Mouse (Mus musculus) intestine, embryonic 16.5 days (tissue): ENCODE data around the gene Esp1. TPM values are rescaled to one million over a fixed set of nuclear protein-coding genes. Genes with fewer than 3 reads are reported as not detected.
"Not testable (repeated sequence)": the region's sequence is repeated elsewhere in the genome, so short reads cannot be mapped to it uniquely, and the experiment has no call there.

Source experiments
- ATAC-seq: fragments of 200-750 bp; cut with Nextera tagmentation; 2 replicates; pipeline ENCODE4 v1.8.0; 2017; ENCODE audit warnings: moderate TSS enrichment, moderate library complexity
- H3K27ac ChIP-seq: fragments of 300-500 bp; sonication (generic); 2 replicates; pipeline ENCODE4 v1.5.1; 2014; ENCODE audit warnings: mild to moderate bottlenecking, low read length
- H3K27me3 ChIP-seq: fragments of 300-500 bp; sonication (generic); replicated peaks from 2 replicates; pipeline ENCODE4 v1.6.1; 2014; ENCODE audit warnings: low read length, control low read depth, mixed read lengths; ENCODE audit not compliant: control insufficient read depth, insufficient read depth
- H3K36me3 ChIP-seq: fragments of 300-500 bp; sonication (generic); 2 replicates; pipeline ENCODE4 v1.6.1; 2014; ENCODE audit warnings: low read length, control low read depth; ENCODE audit not compliant: control insufficient read depth, insufficient read depth
- H3K4me1 ChIP-seq: fragments of 300-500 bp; sonication (generic); 2 replicates; pipeline ENCODE4 v1.6.1; 2014; ENCODE audit warnings: low read length, control low read depth, mixed read lengths; ENCODE audit not compliant: control insufficient read depth, insufficient read depth
- H3K4me2 ChIP-seq: fragments of 300-500 bp; sonication (generic); 2 replicates; pipeline ENCODE4 v1.6.1; 2014; ENCODE audit warnings: low read depth, low read length, control low read depth
- H3K4me3 ChIP-seq: fragments of 300-500 bp; sonication (generic); 2 replicates; pipeline ENCODE4 v1.5.1; 2014; ENCODE audit warnings: mild to moderate bottlenecking, low read length
- H3K9ac ChIP-seq: fragments of 300-500 bp; sonication (generic); 2 replicates; pipeline ENCODE4 v1.6.1; 2014; ENCODE audit warnings: low read depth, low read length
- H3K9me3 ChIP-seq: fragments of 300-500 bp; sonication (generic); 2 replicates; pipeline ENCODE4 v1.6.1; 2016; ENCODE audit warnings: low read length, control low read depth; ENCODE audit not compliant: control insufficient read depth
- whole genome bisulfite sequencing: fragments of 180-500 bp; shearing (Covaris S2); extraction: QIAGEN DNeasy Blood & Tissue Kit; methylation state at CpG from one replicate; pipeline ENCODE4 v1.1.7; 2014; 5-methylcytosine and 5-hydroxymethylcytosine counted together
- polyA plus RNA-seq: library from polyadenylated mRNA; unstranded; fragments of >200 nt; fragmentation: Nextera tagmentation; extraction: Ambion mirVana; gene quantifications from 2 replicates; pipeline ENCODE4 v1.2.1, GENCODE M21; 2015

Esp1 gene
- polyA plus RNA-seq, result not detected in 2 replicates

DNA sequence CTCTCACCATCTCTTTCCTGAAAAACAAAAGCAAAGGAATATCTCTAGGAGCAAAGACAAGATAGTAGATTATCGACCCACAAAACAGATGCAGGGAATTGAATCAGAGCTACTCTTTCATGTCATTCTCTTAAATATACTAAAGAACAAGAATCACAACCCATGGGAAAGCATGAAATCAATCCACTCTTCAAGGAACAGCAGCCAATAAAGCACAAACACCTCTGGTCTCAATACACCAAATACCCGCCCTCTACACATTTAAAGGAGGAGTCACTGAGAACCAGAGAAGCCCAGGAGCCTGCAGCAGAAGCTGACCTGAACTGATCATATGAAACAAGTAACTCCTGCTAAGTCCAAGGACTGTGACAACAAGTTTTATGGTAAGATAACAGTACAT lies at the start of gene Esp1:
Esp1 (plus strand) TSS at position 301 of the 400 bp plus-strand sequence.
- H3K9ac ChIP-seq, result no peak within 1 kb of the TSS
- no peak for ATAC-seq
- no peak within 1 kb of the TSS for H3K4me2 ChIP-seq
- no peak within 1 kb of the TSS for H3K27ac ChIP-seq
- no peaks in the 10 kb centered on the region for H3K27me3 ChIP-seq
- WGBS, result 87% methylated on average over 2 of the region's 2 CpGs
- H3K9me3 ChIP-seq, result no peaks in the 10 kb centered on the region
- no peaks in the 10 kb centered on the region for H3K36me3 ChIP-seq
- H3K4me3 ChIP-seq, result no peak within 1 kb of the TSS
- H3K4me1 ChIP-seq, result no peaks in the 10 kb centered on the region

DNA sequence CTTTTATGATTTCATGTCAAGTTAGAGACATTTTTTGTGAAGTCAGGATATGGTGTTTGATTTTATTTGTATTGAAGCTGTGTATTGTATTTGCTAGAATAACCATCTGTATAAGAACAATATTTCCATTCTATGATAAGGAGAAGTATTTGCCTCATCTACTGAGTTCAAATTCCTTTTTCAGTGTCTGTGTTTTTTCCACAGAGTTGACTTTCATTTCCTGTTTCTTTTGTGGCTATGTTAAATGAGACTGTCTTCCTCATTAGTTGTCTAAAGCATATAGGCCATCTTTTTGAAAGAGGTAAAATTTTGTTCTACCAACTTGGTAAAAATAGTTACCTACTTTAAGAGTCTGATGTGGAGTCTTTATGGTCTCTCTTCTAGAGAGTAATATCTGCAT lies 10.6 kb upstream of the Esp1 start:
- H3K9me3 ChIP-seq, result no peaks in the 10 kb centered on the region
- no peak overlapping the region for H3K27ac ChIP-seq
- H3K4me1 ChIP-seq, result no peaks in the 10 kb centered on the region
- no peak overlapping the region for H3K4me3 ChIP-seq
- no peak overlapping the region for H3K4me2 ChIP-seq
- no peak overlapping the region for H3K9ac ChIP-seq
- no peak for ATAC-seq
- no peaks in the 10 kb centered on the region for H3K27me3 ChIP-seq
- no peaks in the 10 kb centered on the region for H3K36me3 ChIP-seq

DNA sequence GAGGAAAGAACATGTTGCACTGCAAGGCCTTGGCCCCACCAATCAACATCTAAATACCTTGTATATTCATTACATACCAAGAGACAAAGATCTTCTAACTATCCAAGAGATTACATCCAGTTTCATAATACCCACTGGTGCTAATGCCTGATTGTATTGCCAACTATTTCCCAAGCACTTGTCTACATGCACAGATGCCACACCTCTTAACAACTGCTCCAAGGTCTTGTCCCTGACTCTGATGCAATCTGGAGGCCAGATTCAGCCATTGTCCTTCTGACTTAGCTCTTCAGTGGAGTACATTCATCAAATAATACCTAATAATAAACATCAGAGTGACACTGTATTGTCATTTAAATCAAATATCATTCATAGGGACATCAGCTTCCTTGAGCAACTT lies 9.9 kb upstream of the Esp1 start:
- not testable (repeated sequence) for H3K4me2 ChIP-seq, H3K4me3 ChIP-seq, H3K9me3 ChIP-seq, H3K9ac ChIP-seq, H3K4me1 ChIP-seq, ATAC-seq, H3K27me3 ChIP-seq, H3K36me3 ChIP-seq, H3K27ac ChIP-seq

DNA sequence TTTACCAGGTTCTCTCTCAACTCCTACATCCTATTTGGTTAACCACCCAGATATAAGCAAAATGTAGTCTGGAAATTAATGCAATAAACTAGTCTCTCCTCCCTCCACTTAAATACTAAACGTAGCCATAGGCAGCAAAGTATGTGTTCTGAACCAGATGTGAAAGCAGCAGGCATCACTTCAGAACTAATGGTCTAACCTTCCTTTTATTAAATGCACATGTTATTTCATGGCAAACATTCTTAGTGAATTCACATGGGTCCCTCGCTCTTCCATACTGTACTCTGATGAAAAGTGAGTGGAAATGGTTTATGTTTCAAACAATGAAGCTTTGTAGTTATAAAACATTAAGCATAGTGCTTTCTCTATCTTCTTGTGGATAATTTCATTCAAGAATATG lies 4.4 kb downstream of the Esp1 start:
- Histone ChIP-seq H3K36me3 (no peaks in the 10 kb centered on the region), H3K4me1 (no peaks in the 10 kb centered on the region), H3K4me2 (no peak overlapping the region), H3K9me3 (no peaks in the 10 kb centered on the region), H3K27ac (no peak overlapping the region), H3K4me3 (no peak overlapping the region), H3K9ac (no peak overlapping the region), H3K27me3 (no peaks in the 10 kb centered on the region)
- ATAC-seq, result no peak
- WGBS, result 73% methylated on average over 2 of the region's 2 CpGs

DNA sequence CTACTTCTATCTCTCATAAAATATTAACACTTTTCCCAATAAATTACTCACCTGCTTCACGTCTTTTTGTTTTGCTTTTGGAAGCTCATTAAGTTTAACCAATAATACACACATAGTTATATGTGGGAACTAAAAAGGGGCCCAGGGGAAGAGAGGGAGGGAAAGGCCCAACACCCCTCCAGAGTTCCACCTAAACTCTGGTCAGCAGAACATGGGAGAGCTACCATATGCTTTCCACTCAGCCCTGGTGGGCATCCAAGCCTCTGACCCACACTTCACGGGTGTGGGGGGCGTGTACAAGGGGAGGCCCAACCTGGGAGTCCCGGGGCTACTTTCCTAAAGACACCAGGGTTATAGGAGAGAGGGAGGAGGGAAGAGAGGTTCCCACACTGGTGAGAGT lies 4.8 kb downstream of the Esp1 start:
- Histone ChIP-seq H3K27me3 (no peaks in the 10 kb centered on the region), H3K4me1 (no peaks in the 10 kb centered on the region), H3K36me3 (no peaks in the 10 kb centered on the region), H3K4me2 (no peak overlapping the region), H3K27ac (no peak overlapping the region), H3K4me3 (no peak overlapping the region), H3K9ac (no peak overlapping the region), H3K9me3 (no peaks in the 10 kb centered on the region)
- WGBS, result 52% methylated on average over 4 of the region's 4 CpGs
- ATAC-seq, result no peak

DNA sequence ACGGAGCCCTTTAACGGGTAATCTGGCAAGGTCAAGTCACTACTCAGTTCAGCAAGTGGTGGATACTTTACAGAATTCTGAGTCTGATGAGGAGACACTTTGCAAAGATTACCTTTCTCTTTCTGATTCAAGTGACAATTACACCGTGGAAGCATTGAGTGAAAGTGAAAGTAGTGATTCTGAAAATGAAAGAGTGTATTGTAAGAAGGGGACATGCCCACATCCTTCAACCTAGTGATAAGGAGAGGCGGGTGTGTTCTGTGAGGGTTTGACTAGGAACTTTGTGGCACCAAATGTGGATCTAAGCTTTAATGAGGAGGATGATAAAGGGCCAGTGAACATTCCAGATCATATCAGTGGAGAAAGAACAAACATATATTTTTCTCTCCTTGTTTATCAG lies 36.7 kb downstream of the Esp1 start:
- Histone ChIP-seq H3K4me3 (no peak overlapping the region), H3K9me3 (no peaks in the 10 kb centered on the region), H3K9ac (no peak overlapping the region), H3K27me3 (no peaks in the 10 kb centered on the region), H3K27ac (no peak overlapping the region), H3K36me3 (no peaks in the 10 kb centered on the region), H3K4me2 (no peak overlapping the region), H3K4me1 (no peaks in the 10 kb centered on the region)
- WGBS, result 74% methylated on average over 4 of the region's 4 CpGs
- ATAC-seq, result no peak

DNA sequence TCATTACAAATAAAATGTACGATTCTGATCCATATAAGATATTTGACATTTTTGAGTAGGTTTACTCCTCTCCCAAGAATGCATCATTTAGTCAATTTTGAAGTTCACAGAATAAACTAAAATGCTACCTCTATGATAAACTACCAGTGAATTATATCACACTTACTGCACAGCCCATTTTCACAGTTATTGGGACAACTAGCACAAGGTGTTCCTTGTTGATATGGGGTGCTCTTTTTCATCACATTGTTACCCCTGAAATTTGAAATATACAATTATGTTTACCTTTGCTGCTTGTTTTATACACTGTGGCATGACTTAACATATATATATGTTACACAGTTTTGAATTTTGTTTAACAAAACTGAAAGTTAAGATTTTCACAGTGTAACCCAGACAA lies 40.2 kb downstream of the Esp1 start:
- ATAC-seq, result no peak
- no peak overlapping the region for H3K4me2 ChIP-seq
- WGBS, result 72% methylated on average over 1 of the region's 1 CpGs
- no peak overlapping the region for H3K27ac ChIP-seq
- no peaks in the 10 kb centered on the region for H3K9me3 ChIP-seq
- H3K4me1 ChIP-seq, result no peaks in the 10 kb centered on the region
- H3K36me3 ChIP-seq, result no peaks in the 10 kb centered on the region
- H3K4me3 ChIP-seq, result no peak overlapping the region
- H3K9ac ChIP-seq, result no peak overlapping the region
- H3K27me3 ChIP-seq, result no peaks in the 10 kb centered on the region

Other genes starting within 250 kb of the Esp1 start
- gene Esp8, start 207.1 kb upstream of the Esp1 start, polyA plus RNA-seq, result not detected in 2 replicates
- gene Esp6, start 165.6 kb upstream of the Esp1 start, polyA plus RNA-seq, result not detected in 2 replicates
- gene Esp4, start 128.5 kb upstream of the Esp1 start, polyA plus RNA-seq, result not detected in 2 replicates
- not detected in 2 replicates for gene Esp3, start 95.0 kb upstream of the Esp1 start, polyA plus RNA-seq
- 0.10 TPM in 1 of 2 replicates, not detected in the other for gene Crisp2, start 79.9 kb downstream of the Esp1 start, polyA plus RNA-seq
- 1.9 and 4.3 TPM in 2 replicates for gene Rhag, start 84.0 kb downstream of the Esp1 start, polyA plus RNA-seq
- gene 9130008F23Rik, start 153.4 kb downstream of the Esp1 start, polyA plus RNA-seq, result 5.8 and 7.8 TPM in 2 replicates
- not detected in 2 replicates for gene Glyatl3, start 187.2 kb downstream of the Esp1 start, polyA plus RNA-seq
- gene Mut, start 207.6 kb downstream of the Esp1 start, polyA plus RNA-seq, result 49.7 and 49.8 TPM in 2 replicates
- 16.0 and 17.9 TPM in 2 replicates for gene Cenpq, start 207.9 kb downstream of the Esp1 start, polyA plus RNA-seq